ENCODE assay signal across 14 mouse cellular contexts in the genomic region with DNA sequence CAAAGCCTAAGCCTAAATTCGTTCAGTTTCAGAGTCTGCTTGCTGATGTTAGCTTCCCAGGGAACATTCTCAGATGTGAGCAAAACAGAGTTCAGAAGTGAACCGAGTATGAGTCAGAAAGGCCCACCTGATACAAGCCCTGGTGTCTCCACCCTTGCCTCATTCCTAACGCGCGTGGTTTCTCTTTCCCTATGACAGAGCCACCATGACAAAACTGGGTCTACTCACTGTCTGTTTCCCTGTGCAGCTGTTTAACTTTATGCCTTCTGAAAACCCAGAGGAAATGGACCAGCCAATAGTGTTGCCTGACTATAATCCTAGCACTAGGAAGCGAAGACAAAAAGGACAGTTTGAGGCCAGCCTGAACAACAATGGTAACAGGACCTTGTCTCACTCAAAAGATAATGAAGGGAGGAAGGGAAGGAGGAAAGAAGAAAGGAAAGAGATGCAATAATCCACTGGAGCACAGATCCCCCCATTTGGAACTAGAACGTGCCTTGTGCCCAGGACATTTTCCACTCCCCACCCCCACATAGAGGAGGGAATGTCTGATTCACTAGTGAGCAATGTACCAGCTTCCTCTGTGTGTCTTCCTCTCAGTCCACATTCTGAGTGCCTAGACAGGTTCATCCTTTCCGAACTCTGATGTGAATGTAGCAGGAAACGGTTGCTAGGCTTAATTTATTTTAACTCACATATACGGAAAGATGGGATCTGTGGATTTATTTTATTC.
"Had no signal": no experiment of that assay in that cellular context is flagged by ENCODE, and none has a peak within 500 bp of the region (broad histone marks: within the 10 kb centered on the region; RNA-seq: fewer than 3 reads in every experiment).

No protein-coding gene starts in this region.

- H3K9ac ChIP-seq: limb, embryonic 12.5 days; liver, embryonic 14.5 days; midbrain, embryonic 15.5 days had no signal

- DNase-seq: kidney, adult 8-10 months; kidney, postnatal 25 days; layer of hippocampus, adult 9-11 months; layer of hippocampus, postnatal 36 days; lung, adult 2 months; thymus, postnatal 36 days had no signal

- H3K4me2 ChIP-seq: limb, embryonic 12.5 days; midbrain, embryonic 11.5 days; midbrain, embryonic 15.5 days had no signal

- H3K27ac ChIP-seq: limb, embryonic 12.5 days; liver, embryonic 14.5 days; macrophage; midbrain, embryonic 15.5 days had no signal

- H3K27me3 ChIP-seq: limb, embryonic 12.5 days; megakaryocyte, embryonic 14.5 days had no signal

- H3K9me3 ChIP-seq: limb, embryonic 12.5 days; megakaryocyte, embryonic 14.5 days; midbrain, embryonic 15.5 days had no signal

- H3K36me3 ChIP-seq: limb, embryonic 12.5 days; midbrain, embryonic 15.5 days had no signal

- ATAC-seq: intestine, postnatal 0 days; lung, postnatal 0 days; midbrain, embryonic 15.5 days had no signal

- H3K4me3 ChIP-seq: limb, embryonic 12.5 days; megakaryocyte, embryonic 14.5 days; midbrain, embryonic 15.5 days had no signal

- H3K4me1 ChIP-seq: megakaryocyte, embryonic 14.5 days; midbrain, embryonic 15.5 days had no signal
